Mouse (Mus musculus) heart, postnatal 14 days (tissue): ENCODE data around the gene Scgb3a1. TPM values are rescaled to one million over a fixed set of nuclear protein-coding genes. Genes with fewer than 3 reads are reported as not detected.

ENCODE experiments used
- DNase-seq, 2 experiments: peaks; one replicate each; pipeline ENCODE4 v3.0.0; 2021 to 2022
- intact Hi-C: fragments of 180-260 bp; cut with DNase I; formaldehyde crosslinking; loops from one replicate; pipeline ENCODE4 v1.15.1; 2025
- total RNA-seq, 2 experiments: library from RNA; stranded (reverse); gene quantifications; 2 replicates each; pipeline ENCODE4 v1.2.3; 2021

The Scgb3a1 gene
- total RNA-seq, 2 experiments from 2014 or later = 58.2 TPM; not detected in 1

GRCm38 (mm10) chr11:49713336-49714334 lies 50.2 kb downstream of the Scgb3a1 start:
- intact Hi-C loops = loop anchor here (5.0 kb wide), 2 partner anchors 61 to 134 kb away; partner anchors contain the start of gene Mapk9
- DNase-seq = peak; percentile 22 to 23

Other genes starting within 250 kb of the Scgb3a1 start
- not detected for gene Olfr1389, start 240.5 kb upstream of the Scgb3a1 start, total RNA-seq
- under 1 TPM in 1 of 2 experiments, not detected in 1; 0.07 TPM for gene Olfr1388, start 227.0 kb upstream of the Scgb3a1 start, total RNA-seq
- gene Olfr1387, start 208.3 kb upstream of the Scgb3a1 start, total RNA-seq = under 1 TPM in 1 of 2 experiments, not detected in 1; 0.05 TPM
- not detected for gene Olfr1386, start 198.6 kb upstream of the Scgb3a1 start, total RNA-seq
- not detected for gene Olfr1385, start 174.5 kb upstream of the Scgb3a1 start, total RNA-seq
- gene Olfr1384, start 156.9 kb upstream of the Scgb3a1 start, total RNA-seq = under 1 TPM; 0.22 to 0.26 TPM
- gene Olfr1383, start 144.0 kb upstream of the Scgb3a1 start, total RNA-seq = under 1 TPM; 0.41 to 0.63 TPM
- not detected for gene Olfr1382, start 135.4 kb upstream of the Scgb3a1 start, total RNA-seq
- gene Olfr1381, start 120.2 kb upstream of the Scgb3a1 start, total RNA-seq = not detected
- not detected for gene Olfr1380, start 106.7 kb upstream of the Scgb3a1 start, total RNA-seq
- 10 to 100 TPM; 11.1 to 11.6 TPM for gene Flt4, start 54.3 kb upstream of the Scgb3a1 start, total RNA-seq
- 10 to 100 TPM; 33.1 to 39.6 TPM for gene Cnot6, start 49.1 kb downstream of the Scgb3a1 start, total RNA-seq
- gene Gfpt2, start 130.6 kb downstream of the Scgb3a1 start, total RNA-seq = 10 to 100 TPM; 15.8 to 17.5 TPM
- gene Mapk9, start 183.1 kb downstream of the Scgb3a1 start, total RNA-seq = 10 to 100 TPM; 44.3 to 46.6 TPM
- under 1 TPM; 0.24 to 0.72 TPM for gene Rasgef1c, start 238.2 kb downstream of the Scgb3a1 start, total RNA-seq